Mouse (Mus musculus): ENCODE data around the gene Phf5a. TPM values are rescaled to one million over a fixed set of nuclear protein-coding genes. Genes with fewer than 3 reads are reported as not detected.
"Not testable (repeated sequence)": the region's sequence is repeated elsewhere in the genome, so short reads cannot be mapped to it uniquely, and the experiment has no call there.

Gene Phf5a
- polyA plus RNA-seq (2015; fragmentation: Nextera tagmentation; extraction: Ambion mirVana) = 124 and 128 TPM in 2 replicates

DNA sequence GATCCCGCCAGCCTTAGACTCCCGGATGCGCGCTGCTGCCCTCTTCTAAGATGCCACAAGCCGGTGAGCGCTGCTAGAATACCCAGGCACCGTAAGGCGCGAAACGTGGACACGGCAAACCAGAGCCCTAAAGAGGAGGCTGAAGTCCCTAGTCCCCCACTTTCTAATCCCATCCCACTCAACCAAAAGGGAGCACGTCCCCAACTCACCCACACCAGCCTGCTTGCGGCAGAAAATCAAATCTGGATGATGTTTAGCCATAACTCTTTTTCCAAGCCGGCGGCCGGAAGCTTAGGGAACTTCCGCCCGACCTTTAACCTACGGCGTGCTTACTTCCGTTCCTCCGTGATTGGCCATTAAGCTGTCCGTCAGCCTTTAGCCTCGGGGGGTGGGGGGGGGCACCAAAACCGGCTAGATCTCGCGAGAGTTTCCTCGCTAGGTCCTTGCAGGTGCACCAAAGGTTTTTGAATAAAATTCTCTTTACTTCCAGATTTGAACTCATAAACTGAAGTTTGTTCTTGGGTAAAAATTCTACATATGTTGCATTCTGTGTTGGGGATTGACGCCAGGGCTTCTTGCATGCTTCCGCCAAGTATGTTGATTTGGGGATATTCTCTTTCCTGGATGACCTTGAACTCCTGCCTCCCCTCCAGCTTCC is at the start of gene Phf5a:
Phf5a (minus strand) TSS at position 308 of the 658 bp plus-strand sequence.
- Histone ChIP-seq H3K36me3 (peaks cover 39% of the 10 kb centered on the region), H3K4me3 (peak within 1 kb of the TSS; percentile 85), H3K4me2 (replicated peaks) (peak within 1 kb of the TSS; percentile 73), H3K27ac (replicated peaks) (peak within 1 kb of the TSS; percentile 100), H3K9me3 (no peaks in the 10 kb centered on the region), H3K9ac (replicated peaks) (peak within 1 kb of the TSS; percentile 78), H3K27me3 (no peaks in the 10 kb centered on the region), H3K4me1 (peaks cover 33% of the 10 kb centered on the region)
- peak; percentile 87 for ATAC-seq (replicated peaks)
- WGBS = under 1% methylated on average over 30 of the region's 30 CpGs

DNA sequence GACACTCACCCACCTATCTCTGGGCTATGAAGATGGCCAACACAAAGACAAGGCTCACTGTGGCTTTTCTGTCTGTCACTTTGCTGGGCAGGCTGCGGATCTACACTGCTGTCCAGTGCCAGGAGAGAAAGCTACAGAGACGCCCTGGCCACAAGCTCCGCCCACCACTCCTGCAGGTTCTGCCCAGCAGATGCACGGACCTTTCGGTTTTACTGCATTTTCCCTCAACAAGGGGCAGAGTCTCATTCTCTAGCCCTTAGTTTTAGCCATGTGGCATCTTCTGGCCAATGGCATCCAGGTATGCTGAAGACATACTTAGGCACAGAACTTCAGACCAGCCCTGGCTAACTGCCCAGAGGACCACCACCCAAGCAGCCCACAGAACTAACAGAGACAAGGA is 49.5 kb upstream of the Phf5a start:
- no peak overlapping the region for H3K4me3 ChIP-seq
- H3K4me2 ChIP-seq (replicated peaks) = no peak overlapping the region
- H3K36me3 ChIP-seq = peaks cover 12% of the 10 kb centered on the region
- peaks cover 41% of the 10 kb centered on the region for H3K4me1 ChIP-seq
- no peaks in the 10 kb centered on the region for H3K27me3 ChIP-seq
- H3K9me3 ChIP-seq = no peaks in the 10 kb centered on the region
- ATAC-seq (replicated peaks) = no peak
- WGBS = 68% methylated on average over 5 of the region's 5 CpGs
- H3K9ac ChIP-seq (replicated peaks) = peak overlapping the region; percentile 11; the same call in 1 of the 2 replicates
- H3K27ac ChIP-seq (replicated peaks) = peak overlapping the region; percentile 64

DNA sequence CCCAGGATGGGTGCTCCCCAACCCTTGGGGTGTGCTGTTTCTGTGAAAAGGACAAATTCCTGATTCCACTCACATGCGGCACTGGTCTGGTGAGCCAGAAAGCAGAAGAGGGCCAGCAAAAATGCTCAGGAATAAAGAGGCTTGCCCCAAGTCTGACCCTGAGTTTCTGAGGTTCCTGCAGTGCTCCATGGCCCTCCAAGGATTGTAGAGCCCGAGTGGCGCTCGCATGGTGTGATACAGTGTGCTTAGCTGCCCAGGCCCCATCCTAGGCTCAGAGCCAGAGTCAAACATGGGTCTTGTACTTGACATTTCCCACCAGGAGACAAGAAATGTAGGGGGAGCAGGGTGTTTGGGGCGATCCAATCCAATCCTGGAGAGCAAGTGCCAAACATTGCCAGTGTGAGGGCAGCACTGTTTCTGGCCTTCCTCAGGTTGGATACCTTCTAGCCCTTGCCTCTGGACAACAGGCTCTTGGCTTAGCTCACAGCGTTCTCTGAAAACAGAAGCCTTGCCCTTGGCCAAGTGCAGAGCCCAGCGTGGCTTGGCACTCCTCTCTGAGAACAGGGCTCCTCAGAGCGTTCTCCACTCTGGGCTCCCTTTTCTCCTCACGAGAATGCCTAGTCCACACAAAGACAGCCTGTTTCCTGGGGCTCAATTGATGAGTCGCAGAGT is 49.0 kb upstream of the Phf5a start:
- peak overlapping the region; percentile 64 for H3K27ac ChIP-seq (replicated peaks)
- no peaks in the 10 kb centered on the region for H3K27me3 ChIP-seq
- 70% methylated on average over 10 of the region's 10 CpGs for WGBS
- no peaks in the 10 kb centered on the region for H3K9me3 ChIP-seq
- H3K4me3 ChIP-seq = no peak overlapping the region
- H3K36me3 ChIP-seq = peaks cover 18% of the 10 kb centered on the region
- no peak overlapping the region for H3K4me2 ChIP-seq (replicated peaks)
- peaks cover 41% of the 10 kb centered on the region for H3K4me1 ChIP-seq
- no peak overlapping the region for H3K9ac ChIP-seq (replicated peaks)
- ATAC-seq (replicated peaks) = no peak

DNA sequence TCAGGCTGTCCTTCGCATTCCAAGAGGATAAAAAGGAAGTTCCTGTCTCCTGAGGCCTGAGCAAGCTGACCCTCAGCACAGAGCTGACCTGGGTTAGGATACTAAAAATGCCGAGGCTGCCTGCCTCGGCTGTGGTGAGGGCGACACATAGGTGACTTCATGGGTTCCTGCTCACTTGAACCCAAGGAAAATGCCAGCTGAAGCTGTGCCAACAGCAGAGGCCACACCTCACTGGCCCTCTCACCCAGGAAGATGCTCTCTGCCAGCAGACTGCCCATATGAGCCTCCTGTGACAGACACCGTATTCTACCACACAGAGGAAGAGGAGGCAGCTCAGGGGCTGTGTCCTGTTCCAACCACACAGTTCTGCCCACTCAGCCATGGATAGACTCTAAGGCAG is 47.4 kb upstream of the Phf5a start:
- Histone ChIP-seq H3K9me3 (no peaks in the 10 kb centered on the region), H3K27me3 (no peaks in the 10 kb centered on the region), H3K9ac (replicated peaks) (no peak overlapping the region), H3K4me3 (no peak overlapping the region), H3K4me1 (peaks cover 25% of the 10 kb centered on the region), H3K27ac (replicated peaks) (no peak overlapping the region), H3K36me3 (peaks cover 32% of the 10 kb centered on the region), H3K4me2 (replicated peaks) (no peak overlapping the region)
- 84% methylated on average over 5 of the region's 5 CpGs for WGBS
- no peak for ATAC-seq (replicated peaks)

DNA sequence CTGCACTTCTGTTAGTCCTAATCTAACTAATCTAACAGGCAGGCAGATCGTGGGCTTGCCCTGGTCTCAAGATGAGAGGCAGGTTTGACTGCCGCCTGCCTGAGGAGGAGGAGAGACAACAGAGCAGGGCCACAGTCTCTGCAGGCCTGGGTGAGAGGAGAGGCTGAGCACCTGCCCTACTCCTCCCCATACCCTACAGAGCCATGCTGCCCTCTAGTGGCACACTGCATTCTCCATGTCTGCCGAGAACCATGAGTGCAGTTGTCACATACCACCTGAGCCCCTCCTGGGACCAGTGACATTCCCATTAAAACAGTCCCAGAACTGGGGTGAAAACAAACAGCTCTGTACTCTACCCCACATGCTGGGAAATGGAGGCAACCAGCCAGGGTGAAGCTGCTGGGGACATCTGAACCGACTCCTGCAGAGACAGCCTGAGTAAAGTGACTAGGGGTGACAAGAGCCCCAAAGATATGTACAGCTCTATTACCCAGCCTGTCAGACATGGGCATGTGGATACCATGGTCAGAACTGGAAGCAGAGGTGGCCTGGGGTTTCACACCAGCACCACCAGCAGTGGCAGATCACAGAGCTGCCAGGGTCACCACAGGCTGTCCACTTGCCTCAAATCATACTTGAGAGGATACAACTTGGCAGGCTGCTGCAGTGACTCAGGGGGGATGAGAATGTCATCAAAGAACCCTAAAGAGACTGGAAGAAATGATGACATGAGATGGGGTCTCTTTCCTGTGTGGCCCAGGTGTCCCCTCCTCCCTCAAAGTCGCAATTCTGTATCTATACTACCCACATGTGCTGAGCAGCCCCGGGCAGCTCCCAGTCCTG is 46.1 kb upstream of the Phf5a start:
- no peak overlapping the region for H3K4me3 ChIP-seq
- no peaks in the 10 kb centered on the region for H3K9me3 ChIP-seq
- H3K9ac ChIP-seq (replicated peaks) = no peak overlapping the region
- ATAC-seq (replicated peaks) = 0 out of 2 replicates have a peak, but pooled peaks have one; percentile 46
- peaks cover 18% of the 10 kb centered on the region for H3K4me1 ChIP-seq
- 58% methylated on average over 6 of the region's 6 CpGs for WGBS
- peaks cover 44% of the 10 kb centered on the region for H3K36me3 ChIP-seq
- no peak overlapping the region for H3K4me2 ChIP-seq (replicated peaks)
- no peak overlapping the region for H3K27ac ChIP-seq (replicated peaks)
- H3K27me3 ChIP-seq = no peaks in the 10 kb centered on the region

DNA sequence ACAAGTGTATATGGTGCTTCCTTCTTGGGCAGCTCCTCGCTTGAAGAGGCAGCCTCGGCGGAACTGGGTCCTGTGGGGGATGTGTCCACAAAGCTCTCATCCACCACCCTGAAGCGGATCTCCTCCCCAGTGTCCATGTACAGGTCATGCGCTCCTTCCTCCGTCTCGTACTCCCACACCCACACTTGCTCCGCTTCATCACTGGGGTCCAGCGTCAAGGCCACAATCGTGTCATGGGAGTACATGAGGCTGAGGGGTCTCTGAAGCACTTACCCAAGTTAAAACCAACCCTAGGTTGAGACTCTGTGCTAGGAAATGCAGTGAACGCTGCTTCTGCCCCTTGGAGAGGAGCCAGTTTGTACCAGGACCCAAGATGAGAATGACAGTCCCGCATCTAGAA is 45.5 kb upstream of the Phf5a start:
- H3K27me3 ChIP-seq = no peaks in the 10 kb centered on the region
- H3K4me2 ChIP-seq (replicated peaks) = no peak overlapping the region
- WGBS = 90% methylated on average over 12 of the region's 12 CpGs
- no peak for ATAC-seq (replicated peaks)
- H3K9me3 ChIP-seq = no peaks in the 10 kb centered on the region
- no peak overlapping the region for H3K9ac ChIP-seq (replicated peaks)
- no peak overlapping the region for H3K4me3 ChIP-seq
- H3K36me3 ChIP-seq = peaks cover 51% of the 10 kb centered on the region
- H3K27ac ChIP-seq (replicated peaks) = no peak overlapping the region
- peaks cover 15% of the 10 kb centered on the region for H3K4me1 ChIP-seq

DNA sequence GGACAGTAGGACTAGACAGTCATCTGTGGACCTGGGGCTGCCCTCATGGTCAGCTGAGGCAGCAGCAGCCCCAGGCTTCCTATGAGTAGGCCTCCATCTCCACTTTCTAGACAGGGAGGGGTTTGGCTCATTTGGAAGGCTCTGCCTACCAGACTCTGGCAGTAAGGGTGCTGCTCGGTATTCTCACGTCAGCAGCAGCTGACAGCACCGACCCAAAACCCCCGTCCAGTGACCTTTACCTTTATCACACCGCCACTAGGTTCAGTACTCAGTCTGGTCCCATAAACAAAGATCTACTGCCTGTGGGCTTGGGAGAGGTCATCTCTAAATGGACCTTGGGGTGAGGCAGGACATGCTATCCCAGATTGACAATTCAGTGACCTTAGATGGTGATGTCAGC is 44.0 kb upstream of the Phf5a start:
- Histone ChIP-seq H3K9ac (replicated peaks) (no peak overlapping the region), H3K4me2 (replicated peaks) (no peak overlapping the region), H3K36me3 (peaks cover 66% of the 10 kb centered on the region), H3K9me3 (no peaks in the 10 kb centered on the region), H3K27ac (replicated peaks) (no peak overlapping the region), H3K27me3 (no peaks in the 10 kb centered on the region), H3K4me3 (no peak overlapping the region), H3K4me1 (peaks cover 2% of the 10 kb centered on the region; the same call in 1 of the 2 replicates)
- no peak for ATAC-seq (replicated peaks)
- 85% methylated on average over 5 of the region's 5 CpGs for WGBS

DNA sequence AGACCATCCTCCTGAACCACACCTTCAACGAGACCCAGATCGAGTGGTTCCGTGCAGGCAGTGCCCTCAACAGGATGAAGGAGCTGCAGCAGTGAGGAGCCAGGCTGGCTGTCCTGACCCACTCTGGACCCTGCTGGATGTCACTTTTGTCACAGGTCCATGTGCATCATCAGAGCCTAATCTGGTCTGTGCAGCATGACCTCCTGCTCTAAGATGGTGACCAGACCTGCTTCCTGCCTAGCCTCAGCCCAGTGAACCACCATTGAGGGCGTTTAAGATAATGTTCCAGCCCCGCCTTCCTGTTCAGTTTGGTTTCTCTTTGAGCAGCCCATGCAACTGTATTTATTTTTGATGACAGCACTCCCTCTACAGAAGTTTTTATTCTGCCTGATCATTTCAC is 43.0 kb upstream of the Phf5a start:
- Histone ChIP-seq H3K36me3 (peaks cover 76% of the 10 kb centered on the region), H3K27me3 (no peaks in the 10 kb centered on the region), H3K4me1 (no peaks in the 10 kb centered on the region), H3K4me2 (replicated peaks) (no peak overlapping the region), H3K4me3 (no peak overlapping the region), H3K9ac (replicated peaks) (no peak overlapping the region), H3K27ac (replicated peaks) (no peak overlapping the region), H3K9me3 (no peaks in the 10 kb centered on the region)
- ATAC-seq (replicated peaks) = no peak
- 86% methylated on average over 5 of the region's 5 CpGs for WGBS

DNA sequence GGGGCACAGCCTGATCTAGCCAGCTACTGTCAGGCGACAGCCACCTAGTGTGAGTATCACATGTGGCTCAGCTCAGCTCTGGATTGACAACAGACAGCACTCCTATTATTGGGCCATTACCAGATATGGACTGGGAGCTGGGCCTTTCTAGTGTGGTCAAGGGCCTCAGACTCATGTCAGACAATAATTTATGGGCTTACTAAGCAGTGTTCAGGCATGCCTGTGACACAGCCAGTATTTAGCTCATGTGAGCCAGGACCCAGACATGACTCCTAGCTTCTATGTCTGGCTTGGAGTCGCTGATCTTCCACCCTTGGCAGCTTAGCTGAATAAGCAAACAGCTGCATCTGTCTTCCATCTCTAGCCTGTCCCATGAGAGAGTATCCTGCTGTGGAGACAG is 40.8 kb upstream of the Phf5a start:
- no peak overlapping the region for H3K27ac ChIP-seq (replicated peaks)
- peaks cover 97% of the 10 kb centered on the region for H3K36me3 ChIP-seq
- ATAC-seq (replicated peaks) = no peak

DNA sequence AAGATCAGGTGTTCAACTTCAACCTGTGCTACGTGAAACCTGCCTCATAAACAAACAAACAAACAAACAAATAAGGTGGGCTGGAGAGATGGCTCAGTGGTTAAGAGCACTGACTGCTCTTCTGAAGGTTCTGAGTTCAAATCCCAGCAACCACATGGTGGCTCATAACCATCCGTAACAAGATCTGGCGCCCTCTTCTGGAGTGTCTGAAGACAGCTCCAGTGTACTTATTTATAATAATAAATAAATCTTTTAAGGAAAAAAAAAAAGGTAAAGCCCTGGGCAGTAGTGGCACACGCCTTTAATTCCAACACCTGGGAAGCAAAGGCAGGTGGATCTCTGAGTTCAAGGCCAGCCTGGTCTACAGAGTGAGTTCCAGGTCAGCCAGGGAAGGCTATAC is 37.1 kb upstream of the Phf5a start:
- not testable (repeated sequence) for H3K4me2 ChIP-seq (replicated peaks); H3K4me1 ChIP-seq; H3K4me3 ChIP-seq; H3K27ac ChIP-seq (replicated peaks); H3K9me3 ChIP-seq; ATAC-seq (replicated peaks); H3K27me3 ChIP-seq; H3K9ac ChIP-seq (replicated peaks)
- peaks cover 99% of the 10 kb centered on the region for H3K36me3 ChIP-seq
- 90% methylated on average over 4 of the region's 4 CpGs for WGBS

More for the DNA sequence above, 40.8 kb upstream of the Phf5a start:
- H3K4me1 ChIP-seq = no peaks in the 10 kb centered on the region
- H3K9ac ChIP-seq (replicated peaks) = no peak overlapping the region
- no peaks in the 10 kb centered on the region for H3K27me3 ChIP-seq
- WGBS = 85% methylated on average over 2 of the region's 2 CpGs
- no peak overlapping the region for H3K4me3 ChIP-seq
- no peaks in the 10 kb centered on the region for H3K9me3 ChIP-seq
- H3K4me2 ChIP-seq (replicated peaks) = no peak overlapping the region

DNA sequence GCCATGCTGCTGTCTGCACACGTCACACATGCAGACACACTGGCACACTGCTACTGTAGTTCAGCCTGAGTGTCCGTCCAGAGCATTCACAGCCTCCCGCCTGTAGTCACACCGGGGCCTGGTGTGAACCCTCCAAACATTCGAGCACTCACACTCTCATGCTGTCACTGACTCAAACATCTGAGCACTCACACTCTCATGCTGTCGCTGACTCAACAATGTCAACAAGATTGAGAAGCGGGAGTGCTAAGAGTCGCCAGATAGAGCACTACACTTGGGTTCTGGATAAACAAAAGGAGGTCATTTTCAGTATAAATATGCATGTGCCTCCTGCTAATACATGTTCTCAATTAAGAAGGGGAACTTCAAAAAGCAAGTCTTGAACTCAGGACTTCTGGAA is 36.2 kb upstream of the Phf5a start:
- no peaks in the 10 kb centered on the region for H3K9me3 ChIP-seq
- 87% methylated on average over 8 of the region's 8 CpGs for WGBS
- no peaks in the 10 kb centered on the region for H3K4me1 ChIP-seq
- H3K27ac ChIP-seq (replicated peaks) = no peak overlapping the region
- H3K4me3 ChIP-seq = no peak overlapping the region
- no peak overlapping the region for H3K9ac ChIP-seq (replicated peaks)
- ATAC-seq (replicated peaks) = no peak
- H3K36me3 ChIP-seq = peaks cover 96% of the 10 kb centered on the region
- no peaks in the 10 kb centered on the region for H3K27me3 ChIP-seq
- no peak overlapping the region for H3K4me2 ChIP-seq (replicated peaks)

DNA sequence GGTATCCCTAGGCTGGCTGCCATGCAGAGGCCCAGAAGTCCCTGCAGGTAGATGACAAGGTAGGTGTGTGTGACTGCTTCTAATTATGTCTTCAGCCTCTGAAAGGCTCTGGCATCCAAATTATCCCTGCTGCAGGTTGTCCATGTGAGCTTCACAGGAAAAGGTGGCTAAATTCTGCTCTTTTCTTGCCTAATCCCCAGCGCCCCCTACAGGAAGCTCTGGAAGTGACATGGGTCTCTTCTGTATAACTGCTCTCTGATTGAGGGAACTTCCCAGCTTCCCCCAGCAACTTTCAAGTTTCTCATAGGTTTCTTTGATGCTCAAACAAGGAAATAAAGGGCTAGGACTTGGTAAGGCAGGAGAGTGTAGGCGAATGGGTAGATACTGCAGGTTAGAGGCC is 33.2 kb upstream of the Phf5a start:
- H3K9me3 ChIP-seq = no peaks in the 10 kb centered on the region
- no peak for ATAC-seq (replicated peaks)
- no peaks in the 10 kb centered on the region for H3K27me3 ChIP-seq
- H3K4me3 ChIP-seq = no peak overlapping the region
- no peak overlapping the region for H3K9ac ChIP-seq (replicated peaks)
- WGBS = 41% methylated on average over 2 of the region's 2 CpGs
- peaks cover 88% of the 10 kb centered on the region for H3K36me3 ChIP-seq
- H3K4me1 ChIP-seq = no peaks in the 10 kb centered on the region
- no peak overlapping the region for H3K4me2 ChIP-seq (replicated peaks)
- H3K27ac ChIP-seq (replicated peaks) = no peak overlapping the region

Measured in forebrain, embryonic 15.5 days (tissue).